Mouse (Mus musculus) heart, adult 2 months (tissue): ENCODE data around the gene Serpinf1.

Source experiments
- CTCF ChIP-seq: fragments of 200-600 bp; IDR thresholded peaks from 2 replicates; pipeline ENCODE4 v1.8.1; 2022; ENCODE audit warnings: antibody characterized with exemption, mild to moderate bottlenecking, moderate library complexity
- POLR2A ChIP-seq: fragments of 200-500 bp; IDR thresholded peaks from 2 replicates; pipeline ENCODE4 v1.6.1; 2011; ENCODE audit warnings: mild to moderate bottlenecking, low read depth, low read length, control low read depth; ENCODE audit not compliant: insufficient read depth

DNA sequence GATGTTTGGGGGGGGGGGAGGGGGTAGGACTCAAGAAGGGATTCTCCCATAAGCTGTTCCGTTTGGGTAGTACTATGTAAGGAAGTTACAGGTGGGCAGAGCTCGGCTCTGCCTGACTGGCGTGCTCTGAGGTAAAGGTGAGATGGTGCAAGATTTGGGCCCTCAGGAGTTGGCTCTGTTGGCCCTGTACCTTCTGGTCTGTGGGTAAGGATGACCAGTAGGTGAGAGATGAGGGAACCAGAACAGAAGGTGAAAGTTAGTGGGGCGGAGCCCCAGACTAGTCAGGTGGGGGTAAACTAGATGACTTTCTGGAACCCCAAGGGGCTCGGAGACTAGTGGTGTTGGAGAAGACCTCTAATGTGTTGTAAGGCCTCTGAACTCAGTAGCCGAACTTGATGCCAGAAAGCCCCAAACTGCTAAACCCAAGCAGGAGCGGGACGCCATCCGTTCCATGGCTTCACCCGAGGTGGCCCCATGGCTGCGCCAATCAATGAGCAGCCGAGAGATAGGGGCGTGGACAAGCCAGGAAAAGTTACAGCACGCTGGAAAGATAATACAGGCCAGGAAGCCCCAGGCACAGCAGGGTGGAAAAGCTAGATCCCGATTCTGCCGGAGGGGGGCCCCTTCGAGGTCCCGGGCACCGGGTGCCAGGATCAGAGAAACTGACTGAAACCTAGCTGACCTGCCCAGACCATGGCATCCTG, 45.2 kb upstream of the Serpinf1 start:
- peak; percentile 33 for TF ChIP-seq CTCF
- no peak; the same call in 1 of the 2 replicates for TF ChIP-seq POLR2A
